Mouse (Mus musculus): Measurements from ENCODE around the gene Vmn1r159. TPM values are rescaled to one million over a fixed set of nuclear protein-coding genes. Genes with fewer than 3 reads are reported as not detected.
"Not testable (repeated sequence)": the region's sequence is repeated elsewhere in the genome, so short reads cannot be mapped to it uniquely, and the experiment has no call there.

Vmn1r159 gene
- polyA plus RNA-seq (2016; fragmentation: Nextera tagmentation; extraction: Ambion mirVana): not detected in 2 replicates

DNA sequence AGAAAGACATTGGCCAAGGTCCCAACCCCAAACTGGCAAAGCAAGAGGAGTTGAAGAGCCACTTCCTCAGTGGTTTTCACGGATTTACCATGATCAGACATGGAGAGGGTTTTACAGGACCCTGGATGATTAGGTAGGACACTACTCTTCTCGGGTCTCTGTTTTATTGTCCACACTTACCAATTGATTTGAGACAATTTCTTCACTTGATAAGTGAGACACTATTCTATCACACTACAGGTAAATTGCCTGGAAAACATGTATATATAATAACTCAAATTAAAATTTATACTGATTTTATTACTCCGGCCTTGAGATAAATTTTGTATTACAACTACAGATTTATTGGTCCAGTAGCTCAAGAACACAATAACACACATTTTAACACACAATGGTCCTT, at the start of gene Vmn1r159:
TSS of gene Vmn1r159 (minus strand) at position 101 of the 400 bp plus-strand sequence.
- H3K4me2 ChIP-seq (replicated peaks); ATAC-seq (ENCODE audit: insufficient number of reproducible peaks, insufficient read depth, low FRiP score, low TSS enrichment); H3K9me3 ChIP-seq; H3K4me1 ChIP-seq; H3K36me3 ChIP-seq; H3K9ac ChIP-seq; H3K27ac ChIP-seq; H3K4me3 ChIP-seq; H3K27me3 ChIP-seq: not testable (repeated sequence)
- 63% methylated on average over 3 of the region's 3 CpGs for WGBS

DNA sequence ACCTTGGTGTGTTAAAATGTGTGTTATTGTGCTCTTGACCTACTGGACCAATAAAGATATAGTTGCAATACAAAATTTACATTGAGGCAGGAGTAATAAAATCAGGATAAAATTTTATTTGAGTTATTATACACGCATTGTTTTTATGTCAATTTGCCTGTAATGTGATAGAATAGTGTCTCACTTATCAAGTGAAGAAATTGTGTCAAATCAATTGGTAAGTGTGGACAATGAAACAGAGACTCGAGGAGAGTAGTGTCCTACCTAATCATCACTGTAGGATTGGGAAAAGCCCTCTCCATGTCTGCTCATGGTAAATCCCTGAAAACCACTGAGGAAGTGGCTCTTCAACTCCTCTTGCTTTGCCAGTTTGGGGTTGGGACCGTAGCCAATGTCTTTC, 27.5 kb upstream of the Vmn1r159 start, which contains the start of gene Vmn1r160:
TSS of gene Vmn1r160 (plus strand) at position 301 of the 400 bp plus-strand sequence.
- not testable (repeated sequence) for H3K27ac ChIP-seq; H3K27me3 ChIP-seq; H3K4me2 ChIP-seq (replicated peaks); H3K9me3 ChIP-seq; H3K36me3 ChIP-seq; ATAC-seq (ENCODE audit: insufficient number of reproducible peaks, insufficient read depth, low FRiP score, low TSS enrichment); H3K4me3 ChIP-seq; H3K4me1 ChIP-seq; H3K9ac ChIP-seq
- 43% methylated on average over 1 of the region's 3 CpGs for WGBS

Other genes starting within 250 kb of the Vmn1r159 start
- not detected in 2 replicates for gene Vmn1r155, start 185.6 kb downstream of the Vmn1r159 start, polyA plus RNA-seq (2016; fragmentation: Nextera tagmentation; extraction: Ambion mirVana)
- gene Gm8693, start 151.3 kb downstream of the Vmn1r159 start, polyA plus RNA-seq (2016; fragmentation: Nextera tagmentation; extraction: Ambion mirVana): not detected in 2 replicates
- not detected in 2 replicates for gene Gm4567, start 123.9 kb downstream of the Vmn1r159 start, polyA plus RNA-seq (2016; fragmentation: Nextera tagmentation; extraction: Ambion mirVana)
- gene Vmn1r157, start 81.9 kb downstream of the Vmn1r159 start, polyA plus RNA-seq (2016; fragmentation: Nextera tagmentation; extraction: Ambion mirVana): not detected in 2 replicates
- gene Vmn1r158, start 52.8 kb downstream of the Vmn1r159 start, polyA plus RNA-seq (2016; fragmentation: Nextera tagmentation; extraction: Ambion mirVana): not detected in 2 replicates
- 0.29 TPM in 1 of 2 replicates, not detected in the other for gene Vmn1r160, start 27.6 kb upstream of the Vmn1r159 start, polyA plus RNA-seq (2016; fragmentation: Nextera tagmentation; extraction: Ambion mirVana)
- not detected in 2 replicates for gene Gm4214, start 141.1 kb upstream of the Vmn1r159 start, polyA plus RNA-seq (2016; fragmentation: Nextera tagmentation; extraction: Ambion mirVana)
- not detected in 2 replicates for gene Gm4216, start 176.3 kb upstream of the Vmn1r159 start, polyA plus RNA-seq (2016; fragmentation: Nextera tagmentation; extraction: Ambion mirVana)
- gene Vmn1r163, start 211.9 kb upstream of the Vmn1r159 start, polyA plus RNA-seq (2016; fragmentation: Nextera tagmentation; extraction: Ambion mirVana): not detected in 2 replicates
- gene Gm8720, start 223.9 kb upstream of the Vmn1r159 start, polyA plus RNA-seq (2016; fragmentation: Nextera tagmentation; extraction: Ambion mirVana): not detected in 2 replicates

Data from embryonic facial prominence, embryonic 12.5 days (tissue).